Mouse (Mus musculus) CH12.LX (cell line): ENCODE measurements around the gene Srbd1. TPM values are rescaled to one million over a fixed set of nuclear protein-coding genes. Genes with fewer than 3 reads are reported as not detected.

Experiments
- DNase-seq: peaks from one replicate; pipeline ENCODE4 v3.0.0-alpha.2; 2013; ENCODE audit errors: extremely low read depth
- H3K27ac ChIP-seq: 2 replicates; pipeline ENCODE4 v1.5.1; 2012; ENCODE audit warnings: low read depth, mild to moderate bottlenecking, control low read depth, moderate library complexity; ENCODE audit not compliant: insufficient read depth
- H3K27me3 ChIP-seq: replicated peaks from 2 replicates; pipeline ENCODE3; 2012; ENCODE audit warnings: inconsistent platforms
- H3K36me3 ChIP-seq, 2 experiments: replicated peaks in 1 of 2; 2 replicates each; pipeline versions ENCODE3 to v1.6.1; 2012; ENCODE audit warnings: inconsistent platforms in 1 of 2, low read length in 1 of 2, mild to moderate bottlenecking in 1 of 2, mixed read lengths in 1 of 2, moderate library complexity in 1 of 2; ENCODE audit not compliant: control insufficient read depth in 1 of 2, insufficient read depth in 1 of 2
- H3K4me1 ChIP-seq, 2 experiments: 2 replicates each; pipeline ENCODE4 v1.6.1; 2012; ENCODE audit warnings: inconsistent platforms in 1 of 2, moderate library complexity in 1 of 2; ENCODE audit not compliant: insufficient read depth in 2 of 2, control insufficient read depth in 1 of 2
- H3K4me2 ChIP-seq: 2 replicates; pipeline ENCODE4 v1.6.1; 2012; ENCODE audit warnings: low read depth, mild to moderate bottlenecking, control low read depth; ENCODE audit not compliant: poor library complexity, insufficient read depth, severe bottlenecking
- H3K4me3 ChIP-seq, 3 experiments: fragments of 150-350 bp in 1 of 3; sonication (generic) in 1 of 3; replicated peaks in 1 of 3; 2 replicates each; pipeline versions ENCODE3 to v1.5.1; 2011 to 2012; ENCODE audit warnings: low read depth in 2 of 3, low read length in 2 of 3, mild to moderate bottlenecking in 2 of 3, moderate library complexity in 2 of 3, control low read depth in 1 of 3, improper control_type of control experiment in 1 of 3, inconsistent platforms in 1 of 3, mixed read lengths in 1 of 3; ENCODE audit not compliant: poor library complexity in 1 of 3
- H3K79me2 ChIP-seq: replicated peaks from 2 replicates; pipeline ENCODE4 v1.6.1; 2012; ENCODE audit warnings: mild to moderate bottlenecking, moderate library complexity; ENCODE audit not compliant: control insufficient read depth, poor library complexity, insufficient read depth, severe bottlenecking; ENCODE audit errors: extremely low read depth
- H3K9ac ChIP-seq: 2 replicates; pipeline ENCODE4 v1.6.1; 2012; ENCODE audit warnings: low read depth, mild to moderate bottlenecking, control low read depth, moderate library complexity; ENCODE audit not compliant: insufficient read depth
- H3K9me3 ChIP-seq: replicated peaks from 2 replicates; pipeline ENCODE3; 2012; ENCODE audit warnings: low read length, inconsistent platforms, mixed read lengths
- E2F4 ChIP-seq: IDR thresholded peaks from 2 replicates; pipeline ENCODE4 v1.6.1; 2011; ENCODE audit warnings: low read depth, low read length, improper control_type of control experiment; ENCODE audit not compliant: insufficient replicate concordance
- ELF1 ChIP-seq: IDR thresholded peaks from 2 replicates; pipeline ENCODE4 v1.6.1; 2014; ENCODE audit warnings: low read depth, mild to moderate bottlenecking, inconsistent platforms, low read length, improper control_type of control experiment
- EP300 ChIP-seq: IDR thresholded peaks from 2 replicates; pipeline ENCODE4 v1.6.1; 2011; ENCODE audit warnings: low read length, improper control_type of control experiment
- GABPA ChIP-seq: IDR thresholded peaks from 2 replicates; pipeline ENCODE4 v1.6.1; 2012; ENCODE audit warnings: low read depth, low read length, improper control_type of control experiment, inconsistent platforms; ENCODE audit not compliant: insufficient replicate concordance
- IRF4 ChIP-seq: IDR thresholded peaks from 2 replicates; pipeline ENCODE4 v1.6.1; 2014; ENCODE audit warnings: low read depth, mild to moderate bottlenecking, inconsistent platforms, low read length, improper control_type of control experiment
- JUND ChIP-seq: conservative IDR thresholded peaks from 2 replicates; pipeline ENCODE4 v1.6.1; 2011; ENCODE audit warnings: low read depth, low read length, improper control_type of control experiment
- MAFK ChIP-seq: IDR thresholded peaks from 2 replicates; pipeline ENCODE4 v1.6.1; 2011; ENCODE audit warnings: low read length, improper control_type of control experiment; ENCODE audit not compliant: insufficient replicate concordance
- MEF2A ChIP-seq: IDR thresholded peaks from 2 replicates; pipeline ENCODE4 v1.6.1; 2014; ENCODE audit warnings: low read depth, mild to moderate bottlenecking, inconsistent platforms, low read length, improper control_type of control experiment, borderline replicate concordance
- MXI1 ChIP-seq: IDR thresholded peaks from 2 replicates; pipeline ENCODE4 v1.6.1; 2011; ENCODE audit warnings: mild to moderate bottlenecking, low read depth, low read length, improper control_type of control experiment
- PAX5 ChIP-seq: IDR thresholded peaks from 2 replicates; pipeline ENCODE4 v1.6.1; 2012; ENCODE audit warnings: low read length, inconsistent platforms, mixed read lengths
- POLR2AphosphoS2 ChIP-seq: IDR thresholded peaks from 2 replicates; pipeline ENCODE4 v1.6.1; 2011; ENCODE audit warnings: low read depth, low read length, improper control_type of control experiment
- RAD21 ChIP-seq: IDR thresholded peaks from 2 replicates; pipeline ENCODE4 v1.6.1; 2011; ENCODE audit warnings: low read depth, mild to moderate bottlenecking, low read length, improper control_type of control experiment, moderate library complexity
- TBP ChIP-seq: conservative IDR thresholded peaks from 2 replicates; pipeline ENCODE4 v1.6.1; 2011; ENCODE audit warnings: low read depth, low read length, improper control_type of control experiment
- UBTF ChIP-seq: IDR thresholded peaks from 2 replicates; pipeline ENCODE4 v1.6.1; 2012; ENCODE audit warnings: low read depth, mild to moderate bottlenecking, inconsistent platforms, low read length, improper control_type of control experiment, moderate library complexity
- ZC3H11A ChIP-seq: IDR thresholded peaks from 2 replicates; pipeline ENCODE4 v1.6.1; 2012; ENCODE audit warnings: low read depth, mild to moderate bottlenecking, inconsistent platforms, low read length, improper control_type of control experiment
- ZNF384 ChIP-seq: IDR thresholded peaks from 2 replicates; pipeline ENCODE4 v1.6.1; 2012; ENCODE audit warnings: low read depth, low read length, improper control_type of control experiment, inconsistent platforms
- dilution Hi-C: fragments of 300-500 bp; cut with MboI; formaldehyde crosslinking; loops from 2 replicates; pipeline ENCODE4 v1.14.3; 2020; ENCODE audit warnings: low sequenced_read_pairs; ENCODE audit not compliant: extremely low pct_unique_long_range_greater_than_20kb, extremely low pct_ligation_motif_present
- in situ Hi-C: fragments of 300-500 bp; cut with MboI; formaldehyde crosslinking; loops from 3 replicates; pipeline ENCODE4 v1.14.3; 2019; ENCODE audit warnings: low sequenced_read_pairs, low pct_ligation_motif_present, low pct_unique_long_range_greater_than_20kb, mixed read lengths
- polyA plus RNA-seq: library from polyadenylated mRNA; unstranded; fragments of >175 nt; gene quantifications from 2 replicates; pipeline ENCODE4 v1.2.1, GENCODE M21; 2012; ENCODE audit warnings: low read depth; ENCODE audit not compliant: insufficient read length
- total RNA-seq, 2 experiments: library from RNA; depleted of rRNA; stranded (reverse); fragments of 300-350 nt in 1 of 2; fragments of >200 nt in 1 of 2; gene quantifications; 2 replicates each; pipeline ENCODE4 v1.2.3; 2012 to 2014

Srbd1 gene
- total and polyA plus RNA-seq, 3 experiments, result 21.5 to 34.5 (median 24.8) TPM

DNA sequence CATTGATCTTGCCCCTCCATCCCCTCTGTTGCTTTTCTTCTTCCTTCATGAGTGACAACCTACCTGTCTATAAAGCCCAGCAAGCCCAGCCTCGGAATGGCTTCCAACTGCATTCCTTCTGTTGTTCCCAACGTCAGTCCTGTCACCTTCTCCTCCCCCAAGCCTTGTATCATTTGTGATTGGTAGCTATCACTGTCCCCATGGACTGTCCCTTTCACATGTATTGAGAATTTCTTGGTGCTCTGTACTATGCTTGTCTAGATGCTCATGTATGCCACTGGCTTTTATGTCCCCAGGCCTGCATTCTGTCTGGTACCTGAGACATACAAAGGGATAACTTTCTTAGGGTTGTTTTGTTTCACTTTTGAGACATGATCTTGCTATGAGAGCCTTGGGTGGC lies 193.2 kb downstream of the Srbd1 start:
- no peak overlapping the region for H3K4me2 ChIP-seq
- H3K36me3 ChIP-seq, result no peaks in the 10 kb centered on the region
- H3K79me2 ChIP-seq, result no peaks in the 10 kb centered on the region
- no peak for DNase-seq
- dilution Hi-C loops, result no loop called here
- H3K27ac ChIP-seq, result no peak overlapping the region
- peaks cover 6 to 10% of the 10 kb centered on the region in 2 experiments; a peak in 2 of 4 replicates for H3K4me1 ChIP-seq
- H3K9ac ChIP-seq, result no peak overlapping the region
- no peaks in the 10 kb centered on the region for H3K27me3 ChIP-seq
- H3K9me3 ChIP-seq, result no peaks in the 10 kb centered on the region
- H3K4me3 ChIP-seq, result no peak overlapping the region
- in situ Hi-C loops, result no loop called here
- TF ChIP-seq JUND, result no peak
- no peak for TF ChIP-seq MXI1
- TF ChIP-seq PAX5, result no peak
- TF ChIP-seq MAFK, result no peak
- TF ChIP-seq TBP, result no peak
- no peak for TF ChIP-seq GABPA
- no peak for TF ChIP-seq ZNF384
- no peak for TF ChIP-seq RAD21
- TF ChIP-seq ZC3H11A, result no peak
- no peak for TF ChIP-seq MEF2A
- TF ChIP-seq POLR2AphosphoS2, result no peak
- TF ChIP-seq UBTF, result no peak
- no peak for TF ChIP-seq ELF1
- no peak for TF ChIP-seq EP300
- no peak for TF ChIP-seq IRF4

DNA sequence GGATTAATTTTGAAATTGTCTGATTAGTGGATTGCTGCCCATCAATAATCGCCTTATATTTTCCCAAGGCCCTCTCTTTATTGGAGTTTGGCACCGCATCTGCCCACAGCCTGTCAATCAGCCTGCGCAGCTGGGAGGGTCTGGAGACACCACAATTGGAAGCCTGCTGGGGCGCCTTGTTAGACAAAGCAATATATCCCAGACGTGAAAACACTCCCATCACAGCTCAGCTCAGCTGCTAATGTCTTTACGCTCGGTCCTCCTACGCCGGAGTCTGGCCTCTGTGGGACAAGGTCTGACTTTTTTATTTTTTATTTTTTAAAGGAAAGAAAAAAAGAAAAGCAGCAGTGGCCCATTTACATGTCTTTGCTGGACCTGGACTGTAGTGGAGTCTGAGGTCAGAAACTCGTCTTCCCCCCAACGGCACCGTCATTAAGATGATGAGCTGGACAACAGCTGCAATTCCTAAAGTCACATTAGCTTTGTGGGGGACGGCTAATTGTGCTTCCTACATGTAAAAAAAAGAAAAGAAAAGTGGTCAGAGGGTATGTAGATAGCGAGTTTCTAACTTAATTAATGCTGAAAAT lies 195.0 kb downstream of the Srbd1 start:
- in situ Hi-C loops (no loop called here), dilution Hi-C loops (no loop called here)
- DNase-seq, result no peak
- Histone ChIP-seq H3K4me1 (0 out of 4 replicates have a peak, but pooled peaks cover 0 to 3% of the 10 kb centered on the region in 2 experiments), H3K9ac (no peak overlapping the region), H3K27ac (no peak overlapping the region), H3K79me2 (no peaks in the 10 kb centered on the region), H3K36me3 (no peaks in the 10 kb centered on the region), H3K4me3 (no peak overlapping the region), H3K4me2 (no peak overlapping the region), H3K9me3 (no peaks in the 10 kb centered on the region), H3K27me3 (no peaks in the 10 kb centered on the region)
- TF ChIP-seq MAFK, result no peak
- no peak for TF ChIP-seq IRF4
- TF ChIP-seq JUND, result no peak
- no peak for TF ChIP-seq E2F4
- TF ChIP-seq PAX5, result no peak
- no peak for TF ChIP-seq EP300
- TF ChIP-seq ZNF384, result no peak
